Mouse (Mus musculus) lung, postnatal 14 days (tissue): ENCODE measurements at regions not wholly inside any gene's neighbourhood (a gene's known extent, or its start where the extent isn't known, plus 50 kb on each side); places are given as distances from the start of the nearest gene placed in this dataset.

ENCODE experiments used
- DNase-seq: peaks from one replicate; pipeline ENCODE4 v3.0.0; 2021

DNA sequence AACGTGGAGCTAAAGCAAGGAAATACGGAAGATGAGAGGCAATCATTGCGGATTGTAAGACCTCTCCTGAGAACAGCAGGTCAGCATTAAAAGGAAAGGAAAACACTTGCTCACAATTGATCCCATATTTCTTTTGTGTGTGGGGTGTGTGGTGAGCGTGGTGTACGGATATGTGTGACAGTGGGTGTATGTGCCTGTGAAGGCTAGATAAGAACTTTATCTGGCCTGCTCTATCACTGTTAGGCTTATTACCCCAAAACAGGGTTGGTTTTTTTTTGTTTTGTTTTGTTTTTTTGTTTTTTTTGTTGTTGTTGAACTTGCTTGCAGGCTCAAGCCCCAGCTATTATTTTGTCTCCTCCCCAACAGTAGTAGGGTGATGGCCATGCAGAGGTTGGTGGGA lies 102.5 kb downstream of the Uchl5 start:
- no peak for DNase-seq

DNA sequence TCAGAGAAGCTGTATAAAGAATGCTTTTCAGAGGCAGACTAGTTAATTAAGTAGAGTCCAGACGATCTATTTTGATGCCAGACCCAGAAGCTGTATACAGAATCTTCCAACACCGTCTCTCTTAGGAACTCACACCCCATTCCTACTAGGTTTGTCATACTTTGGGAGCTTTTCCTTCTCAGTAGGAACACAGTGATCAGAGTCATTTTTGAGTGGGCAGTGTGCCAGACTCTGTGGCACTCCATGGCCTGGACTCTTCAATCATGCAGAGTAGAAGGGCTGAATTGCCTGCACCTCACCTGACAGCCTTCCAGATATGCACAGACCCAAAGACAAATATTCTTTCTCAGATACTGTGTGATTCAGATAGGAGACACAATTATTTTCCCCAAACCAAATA lies 101.2 kb downstream of the Uchl5 start:
- DNase-seq: peak; percentile 56

- no peak for DNase-seq
Measured at GRCm38 (mm10) chr1:143860319-143860718, 83.2 kb downstream of the Uchl5 start.

DNA sequence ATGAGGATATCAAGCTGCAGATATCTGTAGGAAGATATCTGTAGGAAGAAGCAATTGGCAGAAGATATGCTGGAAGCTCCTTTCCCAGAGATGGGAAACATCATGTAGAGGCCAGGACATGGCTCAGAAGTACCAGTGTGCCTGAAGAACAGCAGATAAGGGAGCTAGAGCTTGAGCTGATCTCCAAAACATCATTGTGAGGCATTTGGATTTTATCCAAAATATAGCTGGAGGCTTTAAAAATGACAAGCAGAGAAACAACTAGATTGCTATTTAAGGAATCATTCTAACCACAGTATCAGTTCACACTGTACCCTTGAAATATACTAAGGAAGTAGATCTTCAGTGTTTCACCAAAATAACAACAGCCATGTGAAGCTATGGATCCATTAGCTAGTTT lies 81.5 kb downstream of the Uchl5 start:
- no peak for DNase-seq
